Mouse (Mus musculus): ENCODE measurements at regions not wholly inside any gene's neighbourhood (a gene's known extent, or its start where the extent isn't known, plus 50 kb on each side); places are given as distances from the start of the nearest gene placed in this dataset.

DNA sequence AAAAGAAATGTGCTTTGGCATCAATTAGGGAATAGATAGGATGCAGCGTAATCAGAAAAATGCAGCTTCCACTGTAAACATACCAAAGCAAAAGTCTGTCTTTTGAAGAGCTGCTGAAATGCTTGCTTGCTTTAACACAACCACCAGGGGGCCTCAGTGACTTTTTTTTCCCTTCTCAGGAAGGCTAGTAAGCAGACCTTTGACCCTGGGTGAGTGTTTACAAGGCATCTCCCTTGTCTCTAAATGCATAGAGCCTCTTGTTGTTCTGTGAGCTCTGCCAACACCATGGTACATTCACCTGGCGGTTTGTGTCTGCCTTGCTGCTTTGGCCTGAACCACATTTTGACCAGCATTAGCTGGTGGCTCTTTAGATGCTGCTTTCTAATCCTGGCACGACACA is 191.9 kb upstream of the C9orf72 start:
- no peak for DNase-seq (ENCODE audit: low spot score)

DNA sequence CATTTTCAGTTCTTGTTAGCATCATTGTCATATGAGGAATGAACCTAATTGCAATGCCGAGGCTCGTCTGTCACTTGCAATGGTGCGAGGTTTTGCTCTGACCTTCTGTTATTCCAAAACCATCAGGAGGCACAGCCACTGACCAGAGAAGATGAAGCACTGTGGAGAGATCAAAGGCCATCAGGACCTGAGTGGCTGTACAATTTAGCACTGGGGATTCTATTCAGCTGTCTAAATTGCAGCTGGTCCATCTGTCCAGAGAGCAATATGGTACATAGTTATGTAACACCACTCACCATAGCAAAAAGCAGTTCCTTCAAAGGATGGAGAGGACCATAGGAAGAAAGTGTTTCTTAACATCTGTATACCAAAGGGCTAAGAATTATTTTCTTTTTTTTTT is 187.5 kb upstream of the C9orf72 start:
- no peak for DNase-seq (ENCODE audit: low spot score)

DNA sequence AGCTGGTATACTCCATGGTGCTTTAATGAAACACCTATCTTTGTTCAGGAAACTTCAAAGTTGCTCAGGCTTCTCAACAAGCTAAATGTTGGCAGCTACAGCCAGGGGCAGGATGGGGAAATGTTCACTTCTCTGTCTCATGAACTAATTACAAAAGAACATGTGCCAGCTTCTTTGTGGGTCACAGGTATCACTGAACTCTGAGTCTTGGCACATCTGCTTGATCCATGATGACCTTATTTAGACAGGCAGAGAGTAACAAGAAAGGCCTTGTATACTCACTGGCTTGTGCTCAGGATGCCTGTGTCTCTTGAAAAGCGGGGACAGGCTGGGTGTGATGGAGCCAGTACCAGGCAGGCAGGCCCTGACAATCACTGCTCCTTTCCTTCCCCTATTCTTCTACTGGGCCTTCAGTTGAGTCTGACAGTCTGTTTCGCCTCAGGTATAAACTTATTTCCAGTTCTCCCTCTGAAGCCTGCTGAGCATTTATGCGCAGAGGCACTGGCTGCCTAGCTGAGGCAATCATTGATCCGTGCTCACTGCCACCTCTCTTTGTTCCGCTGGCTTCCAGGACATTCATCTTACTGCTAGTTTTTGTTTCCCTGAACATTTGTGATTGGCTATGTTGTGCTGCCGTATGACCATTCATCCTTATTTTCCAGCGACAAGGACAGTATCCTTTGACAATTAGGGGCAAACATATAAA is 179.5 kb upstream of the C9orf72 start:
- DNase-seq (ENCODE audit: low spot score), result no peak

DNA sequence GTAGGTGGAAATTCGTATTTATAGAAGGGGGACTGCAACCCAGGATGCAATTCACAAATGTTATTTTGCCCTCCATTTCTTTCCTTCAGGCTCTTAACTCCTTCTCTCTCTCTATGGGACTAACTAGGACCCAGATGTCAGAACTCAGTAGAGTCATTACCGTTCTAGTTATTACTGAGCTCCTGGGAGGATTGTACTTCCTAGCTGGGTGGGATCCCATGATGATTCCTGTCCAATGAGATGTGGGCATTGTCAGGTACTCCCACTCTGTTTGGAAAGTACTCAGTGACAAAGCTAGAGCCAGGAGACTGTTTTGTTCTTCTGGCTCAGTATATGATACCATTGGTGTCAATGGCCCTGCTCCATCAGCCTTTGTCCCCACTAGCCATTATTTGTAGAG is 178.1 kb upstream of the C9orf72 start:
- DNase-seq (ENCODE audit: low spot score), result no peak

DNA sequence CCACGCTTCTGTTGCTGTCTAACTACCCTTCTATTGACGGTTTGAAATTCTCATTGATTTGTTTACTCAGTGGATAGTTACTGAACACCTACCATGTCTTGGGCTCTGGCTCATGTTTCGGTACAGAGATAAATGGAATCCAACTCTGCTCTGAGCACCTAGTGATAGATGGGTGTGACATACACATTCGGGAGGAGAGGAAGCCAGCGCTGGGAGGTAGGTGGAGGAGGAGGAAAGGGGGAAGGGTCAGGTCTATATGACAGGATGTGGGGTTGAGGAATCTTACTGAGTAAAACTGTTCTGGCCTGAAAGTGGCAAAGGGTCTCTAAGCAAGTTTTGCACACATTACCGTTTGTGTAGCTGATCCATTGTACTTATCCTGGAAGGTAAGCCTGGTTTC is 177.6 kb upstream of the C9orf72 start:
- DNase-seq (ENCODE audit: low spot score), result no peak

DNA sequence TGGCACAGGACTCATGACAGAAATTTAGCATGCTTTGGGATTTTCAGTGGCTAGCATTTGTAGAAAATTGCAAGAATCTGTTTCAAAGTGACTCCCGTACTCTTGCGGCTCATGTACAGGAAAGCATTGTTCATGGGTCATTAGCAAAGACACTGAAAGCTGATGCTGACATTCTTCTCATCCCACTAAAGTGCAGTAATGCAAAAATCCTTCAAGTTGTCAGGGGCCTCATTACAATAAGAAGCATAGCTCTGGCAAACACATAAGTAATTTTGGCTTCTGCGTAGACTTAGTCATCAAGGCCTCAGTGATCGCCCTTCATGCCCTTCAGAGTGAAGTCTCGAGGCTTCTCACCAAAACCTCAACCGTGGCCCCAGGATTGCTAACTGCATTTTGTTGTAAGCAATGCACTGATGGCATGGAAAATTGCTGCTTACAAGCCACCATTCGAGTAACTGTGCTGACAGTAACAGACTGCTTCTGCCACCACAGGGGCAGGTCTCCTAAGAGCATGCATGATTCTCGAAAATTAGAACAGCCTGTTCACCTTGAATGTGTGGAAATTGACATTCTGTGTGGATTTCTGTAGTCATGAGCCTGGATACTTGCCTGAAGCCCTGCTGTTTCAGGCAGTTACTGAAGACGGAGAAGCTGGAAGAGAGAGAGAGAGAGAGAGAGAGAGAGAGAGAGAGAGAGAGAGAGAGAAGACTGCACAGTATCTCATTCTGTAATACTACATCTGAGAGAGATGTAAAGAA is 176.6 kb upstream of the C9orf72 start:
- no peak for DNase-seq (ENCODE audit: low spot score)

DNA sequence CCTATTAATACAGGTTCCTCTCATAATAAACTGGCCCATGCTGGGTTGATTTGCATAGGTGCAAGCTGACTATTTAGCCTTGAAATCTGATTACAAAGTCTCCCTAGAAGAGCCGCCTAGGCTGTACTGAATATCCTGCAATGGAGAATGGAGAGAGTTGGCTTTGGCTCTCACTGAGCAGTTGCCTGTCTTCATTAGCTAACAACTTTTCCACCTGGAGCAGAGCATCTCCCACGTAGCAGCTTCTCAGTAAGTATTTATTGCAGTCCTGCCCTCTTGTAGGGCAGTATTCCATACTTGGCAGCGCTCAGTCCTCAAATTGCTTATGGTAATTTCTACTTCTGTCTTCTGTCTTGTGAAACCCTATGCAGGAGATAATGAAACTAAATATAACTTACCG is 175.8 kb upstream of the C9orf72 start:
- DNase-seq (ENCODE audit: low spot score), result no peak

DNA sequence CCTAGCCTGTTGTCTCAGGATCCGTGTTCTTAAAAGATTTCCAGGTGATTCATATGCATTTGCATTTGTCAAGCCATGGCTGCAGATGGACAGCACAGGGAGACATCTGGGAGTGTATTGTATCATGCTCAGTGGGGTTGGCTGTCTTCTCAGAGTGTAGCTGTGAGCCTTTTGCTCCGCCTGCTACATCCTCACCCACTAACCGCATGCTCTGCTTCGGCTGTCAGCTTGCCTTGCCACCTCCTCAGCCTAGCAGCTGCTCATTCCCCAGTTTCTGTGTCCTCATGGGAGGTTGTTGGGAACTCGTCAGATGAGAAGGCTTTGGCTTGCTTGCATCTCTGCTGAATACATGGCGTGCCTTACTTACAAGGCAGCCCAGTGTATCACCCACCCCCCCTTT is 174.5 kb upstream of the C9orf72 start:
- DNase-seq (ENCODE audit: low spot score), result no peak

DNA sequence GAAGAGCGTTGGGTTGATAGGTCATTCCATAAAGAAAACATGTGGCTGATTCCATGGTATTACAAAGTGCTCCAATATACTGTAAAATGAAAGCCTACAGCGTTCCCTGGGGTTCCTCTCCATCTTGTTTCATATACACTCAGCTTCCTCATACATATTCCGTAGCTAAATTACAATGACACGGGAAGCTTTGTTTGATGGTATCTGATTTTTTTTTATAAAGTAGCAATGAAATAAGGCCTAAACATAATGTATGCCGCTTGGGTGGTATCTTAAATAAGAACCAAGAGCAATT is 169.6 kb upstream of the C9orf72 start:
- no peak for DNase-seq (ENCODE audit: low spot score)

DNA sequence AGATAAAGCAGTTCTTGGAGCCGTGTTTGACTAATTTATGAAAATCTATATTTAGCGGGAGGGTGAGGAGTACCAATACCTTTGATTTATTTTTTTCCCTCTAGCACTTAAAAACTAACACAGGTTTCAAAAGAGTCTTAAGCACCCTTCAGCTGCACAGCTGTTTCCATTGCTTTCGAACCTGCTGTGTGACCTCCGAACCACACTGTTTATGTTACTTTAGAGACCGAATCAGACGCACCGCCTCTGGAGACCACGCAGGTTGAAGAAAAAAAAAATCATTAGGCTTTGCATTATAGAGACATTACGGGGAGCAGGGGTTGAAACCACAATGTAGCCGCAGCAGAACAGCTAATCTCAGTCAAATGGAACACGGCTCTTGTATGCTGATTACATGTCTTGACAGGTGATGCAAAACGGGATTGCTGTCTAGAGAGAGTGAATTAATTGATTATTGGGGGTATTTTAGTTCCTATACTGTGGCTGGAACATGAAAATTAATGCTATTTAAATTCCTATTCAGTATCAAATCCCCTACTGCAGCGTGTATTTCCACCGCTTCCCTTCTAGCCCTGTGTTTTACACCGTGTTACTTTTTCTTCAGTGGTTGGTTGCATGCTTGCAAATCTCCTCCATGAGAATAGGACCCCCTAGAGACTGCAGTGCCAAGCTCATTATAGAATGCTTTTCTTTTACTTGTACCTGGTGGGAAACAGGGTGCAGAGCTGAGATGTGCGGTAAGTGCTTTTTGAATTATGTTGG is 169.0 kb upstream of the C9orf72 start:
- no peak for DNase-seq (ENCODE audit: low spot score)

DNA sequence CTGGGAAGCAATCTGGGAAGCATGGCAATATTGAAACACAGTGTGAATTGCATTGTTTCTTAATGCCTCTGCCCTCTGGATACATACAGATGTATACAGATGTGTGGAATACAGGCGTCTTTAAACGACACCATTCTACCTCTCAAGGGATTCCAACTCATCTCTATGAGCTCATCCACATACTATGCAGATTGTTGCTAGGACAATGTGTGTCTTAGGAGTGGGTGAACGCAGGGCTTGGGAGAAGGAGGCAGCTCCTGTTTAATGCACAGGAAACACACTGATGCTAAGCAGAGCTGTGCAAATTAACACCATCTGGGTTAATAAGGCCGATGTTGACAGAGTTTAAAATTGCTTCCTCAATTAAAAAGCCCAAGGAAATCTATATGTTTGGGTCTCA is 149.8 kb upstream of the C9orf72 start:
- DNase-seq (ENCODE audit: low spot score), result no peak

DNA sequence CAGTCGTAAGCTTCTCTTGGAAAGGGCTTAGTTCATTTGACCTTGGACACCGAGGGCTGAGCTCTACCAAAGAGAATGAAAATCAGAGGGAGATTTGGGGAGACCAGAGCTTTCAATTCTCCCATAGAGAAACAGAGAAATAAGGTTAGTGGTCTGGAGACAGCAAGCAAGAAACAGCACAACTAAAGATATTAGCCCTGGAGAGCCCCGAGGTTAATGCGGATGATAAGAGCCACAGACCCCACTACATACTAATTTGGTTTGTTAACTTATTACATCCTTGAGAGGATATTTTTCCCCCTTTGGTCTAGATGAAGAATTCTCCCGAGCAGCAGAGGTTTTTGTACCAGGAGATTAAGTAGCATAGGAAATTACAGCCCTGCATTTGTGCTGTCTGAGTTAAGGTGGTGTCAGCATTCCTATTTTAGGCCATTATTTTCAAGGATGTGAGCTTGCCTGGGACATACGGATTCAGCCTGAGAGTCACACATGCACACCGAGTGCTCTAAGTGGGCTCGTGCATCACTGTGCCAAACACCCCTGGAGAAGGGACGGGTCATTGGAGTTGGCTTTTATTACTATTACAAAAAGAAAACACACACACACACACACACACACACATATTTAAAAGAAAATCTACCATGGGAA is 147.4 kb upstream of the C9orf72 start:
- no peak for DNase-seq (ENCODE audit: low spot score)

DNA sequence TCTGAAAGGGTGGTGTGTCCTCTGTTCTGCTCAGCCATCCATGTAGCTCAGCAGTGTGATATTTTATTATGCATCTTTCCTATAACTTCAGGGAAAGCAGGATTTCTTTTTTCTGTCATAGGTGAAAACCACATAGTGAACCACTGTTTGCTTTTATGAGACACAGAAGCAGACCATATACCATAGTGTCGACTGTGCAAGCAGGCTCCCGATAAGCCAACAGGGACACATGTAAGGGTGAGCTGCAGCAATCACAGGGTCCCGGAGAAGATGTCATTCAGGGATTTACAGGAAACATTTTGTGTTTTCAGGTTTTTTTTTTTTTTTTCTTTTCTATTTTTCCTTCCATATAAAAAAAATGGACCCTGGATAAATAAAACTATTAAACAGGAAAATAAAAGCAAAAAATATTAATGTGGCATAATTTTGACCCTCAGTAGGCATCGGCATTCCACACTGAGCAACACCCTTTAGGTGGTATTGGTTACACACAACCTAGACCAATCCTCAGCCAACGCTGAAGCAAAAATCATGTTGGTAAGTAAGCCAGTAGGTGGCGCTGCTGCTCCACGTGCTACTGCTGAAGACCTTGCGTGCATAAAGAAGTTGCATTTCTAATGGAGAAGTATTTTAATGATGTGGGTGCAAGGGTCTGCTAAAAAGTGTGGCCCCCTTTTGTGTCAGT is 146.7 kb upstream of the C9orf72 start:
- DNase-seq (ENCODE audit: low spot score), result peak; percentile 23

DNA sequence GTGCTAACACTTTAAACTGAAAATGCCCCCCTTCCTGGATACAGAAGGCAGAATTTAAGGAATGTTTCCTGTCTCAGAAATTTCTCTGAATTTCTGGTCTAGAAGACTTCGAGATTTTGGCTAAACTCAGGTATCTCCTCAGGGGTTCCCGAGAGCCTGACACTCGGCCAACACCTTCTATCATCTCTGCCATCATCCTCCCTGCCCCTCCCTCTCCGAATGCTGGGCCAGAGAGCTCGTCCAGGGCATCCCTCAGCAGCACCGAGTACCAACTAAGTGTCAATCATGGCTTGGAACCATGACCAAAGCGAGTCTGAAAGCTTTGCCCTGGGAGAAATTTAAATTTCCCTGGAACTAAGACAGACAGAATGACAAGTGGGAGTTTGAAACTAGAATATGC is 138.2 kb upstream of the C9orf72 start:
- no peak for DNase-seq (ENCODE audit: low spot score)

DNA sequence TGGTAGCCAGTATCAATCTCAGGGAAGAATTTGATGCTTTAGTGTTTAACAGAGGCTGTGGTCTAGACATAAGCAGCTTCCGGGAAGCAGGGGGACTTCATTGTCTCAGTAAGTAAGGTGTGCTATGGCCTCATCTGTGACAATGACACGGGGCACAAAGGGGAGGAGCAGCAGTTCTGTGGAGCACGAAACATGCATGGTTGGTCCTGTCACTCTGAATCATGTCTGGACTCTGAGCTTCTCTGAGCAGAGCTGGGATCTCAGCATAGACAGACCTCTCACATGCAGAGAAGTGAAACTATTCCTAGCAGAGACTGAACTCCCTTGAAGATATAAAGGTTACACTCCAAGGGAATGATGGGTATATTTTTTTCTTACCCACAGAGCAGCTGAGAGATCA is 136.2 kb upstream of the C9orf72 start:
- no peak for DNase-seq (ENCODE audit: low spot score)

DNA sequence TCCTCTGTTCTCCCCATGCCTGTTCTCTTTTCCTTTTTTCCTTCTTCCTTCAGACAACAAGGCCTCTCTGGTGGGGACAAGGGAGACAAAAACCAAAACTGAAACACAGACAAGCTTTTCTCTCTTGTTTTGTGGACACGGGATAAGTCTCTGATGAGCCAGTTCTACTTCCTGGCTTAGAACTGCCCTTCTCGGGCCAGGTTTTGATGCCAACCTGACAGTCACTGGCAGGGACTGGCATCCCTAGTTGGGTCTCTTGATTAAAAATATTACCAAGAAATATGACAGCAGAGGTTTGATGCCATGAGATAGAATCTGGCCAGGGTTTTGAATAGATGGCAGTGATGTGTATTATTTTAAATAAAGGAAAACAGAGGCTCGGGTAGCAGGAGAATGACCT is 133.4 kb upstream of the C9orf72 start:
- no peak for DNase-seq (ENCODE audit: low spot score)

DNA sequence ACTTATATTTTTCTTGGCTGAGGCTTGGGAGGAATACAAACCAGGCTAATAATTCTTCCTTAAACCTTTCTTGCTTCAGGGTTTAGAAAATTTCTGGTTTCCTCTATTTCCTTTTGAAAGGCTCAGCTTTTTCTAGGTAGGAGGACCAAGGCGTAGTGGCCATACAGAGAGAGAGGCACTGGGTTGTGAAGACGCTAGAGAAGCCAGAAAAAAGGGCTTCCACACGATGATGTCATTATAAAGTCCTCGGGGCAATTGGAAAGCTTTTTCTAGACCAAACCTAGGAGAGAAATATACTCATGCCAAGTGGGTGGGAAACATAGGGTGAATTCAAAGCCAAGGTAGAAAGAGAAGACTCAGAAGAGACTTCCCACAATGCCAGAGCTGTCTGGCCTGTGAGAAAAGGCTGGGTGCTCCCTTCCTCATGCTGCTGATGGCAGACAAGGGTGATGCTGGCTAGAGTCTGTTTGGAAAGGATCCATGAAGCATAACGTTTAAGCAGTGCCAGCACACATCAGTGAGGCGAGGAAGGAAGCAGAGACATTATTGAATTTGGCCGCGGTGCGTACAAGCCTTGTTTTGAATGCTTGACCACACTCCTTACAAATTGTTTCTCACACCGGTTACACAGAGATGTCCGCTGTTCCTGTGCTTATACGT is 131.1 kb upstream of the C9orf72 start:
- DNase-seq (ENCODE audit: low spot score), result no peak

DNA sequence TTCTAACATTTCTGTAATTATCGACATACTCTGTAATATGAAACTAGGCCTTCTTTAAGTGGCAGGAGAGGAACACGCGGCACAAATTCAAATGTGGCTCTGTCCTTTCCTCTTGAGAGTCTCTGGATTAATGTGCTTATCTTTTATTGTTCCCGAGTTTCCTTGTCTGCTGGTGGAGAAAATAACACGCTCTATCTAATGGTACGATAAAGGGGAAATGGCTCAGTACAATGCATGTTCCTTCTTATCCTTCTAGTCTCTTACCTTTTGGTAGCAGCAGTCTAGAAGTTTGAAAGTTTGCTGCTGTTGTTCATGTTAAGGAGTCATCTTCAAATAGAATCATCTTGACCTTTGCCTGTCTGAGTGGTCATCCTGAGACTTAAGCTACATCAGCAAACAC is 130.1 kb upstream of the C9orf72 start:
- DNase-seq (ENCODE audit: low spot score), result no peak

DNA sequence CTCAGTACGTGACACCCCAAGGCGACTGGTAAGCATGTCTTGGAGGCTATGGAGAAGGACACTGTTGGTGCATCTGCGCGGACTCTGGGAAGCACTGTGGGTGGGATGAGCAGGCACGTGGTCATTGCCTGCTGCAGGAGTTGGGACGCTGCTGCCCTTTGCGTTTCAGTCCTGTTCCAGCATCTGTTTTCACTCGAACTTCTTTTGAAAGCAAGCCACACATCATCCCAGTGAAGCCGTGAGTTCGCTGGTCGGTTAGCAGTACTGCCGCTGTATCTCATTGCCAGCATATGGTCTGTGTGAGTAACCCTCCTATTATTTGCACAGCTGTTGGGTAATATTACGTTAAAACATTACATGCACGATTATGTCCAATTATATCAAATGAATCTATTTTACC is 128.1 kb upstream of the C9orf72 start:
- no peak for DNase-seq (ENCODE audit: low spot score)

DNA sequence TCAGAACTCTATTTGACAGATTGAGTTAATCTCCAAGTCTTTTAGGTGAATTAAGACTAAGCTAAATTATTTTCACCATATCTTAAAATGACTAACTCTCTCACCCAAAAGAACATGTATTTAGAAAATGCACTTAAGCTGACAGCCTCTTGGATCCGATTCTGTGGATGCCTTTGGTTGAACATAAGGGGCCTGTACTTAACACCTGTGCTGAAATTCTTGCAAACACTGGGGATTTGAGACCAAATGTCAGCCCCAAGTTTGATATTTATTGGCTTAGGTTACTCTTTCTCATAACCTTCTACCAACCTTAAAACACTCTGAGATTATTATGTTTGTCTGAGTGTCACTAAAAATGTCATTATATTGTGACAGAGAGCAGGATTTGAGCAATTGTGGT is 126.6 kb upstream of the C9orf72 start:
- no peak for DNase-seq (ENCODE audit: low spot score)

DNA sequence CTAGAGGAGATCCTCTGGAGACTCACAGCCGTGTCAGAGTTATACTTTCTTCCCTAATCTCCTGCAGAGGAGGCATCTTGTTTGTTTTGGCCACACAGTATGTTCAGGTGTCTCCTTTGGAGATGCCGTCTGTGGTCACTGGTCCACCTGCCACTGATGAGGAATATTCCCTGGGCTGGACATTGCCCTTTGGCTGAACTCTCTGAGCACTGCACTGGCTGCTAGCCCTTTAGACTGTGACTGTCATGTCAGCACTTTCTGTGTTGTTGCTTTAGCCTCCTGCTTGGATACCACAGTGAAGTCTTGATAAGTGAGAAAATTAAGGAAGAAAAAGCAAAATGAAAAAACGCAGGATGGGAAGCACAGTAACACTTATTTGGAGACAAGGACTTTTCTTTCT is 124.5 kb upstream of the C9orf72 start:
- DNase-seq (ENCODE audit: low spot score), result no peak

DNA sequence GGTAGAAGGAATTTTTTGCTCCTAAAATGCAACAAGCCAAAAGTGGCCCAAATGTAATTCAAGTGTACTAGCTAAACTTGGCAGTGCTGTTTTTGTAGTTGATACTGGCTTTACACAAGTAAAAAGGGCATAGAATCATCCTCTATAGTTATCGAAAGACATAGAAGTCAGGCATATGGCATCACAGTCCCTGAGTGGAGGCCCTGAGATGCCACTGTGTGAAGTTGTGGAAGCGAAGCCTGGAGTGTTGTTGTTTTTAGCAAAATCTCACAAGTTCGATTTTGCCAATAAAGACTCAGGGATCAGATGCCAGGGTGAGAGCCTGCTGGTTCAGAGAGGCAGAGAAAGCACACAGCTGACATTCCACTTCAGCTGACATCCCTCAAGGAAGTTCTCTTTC is 121.6 kb upstream of the C9orf72 start:
- DNase-seq (ENCODE audit: low spot score), result no peak
